Mouse (Mus musculus): Measurements from ENCODE around the gene Fbxw9.

DNA sequence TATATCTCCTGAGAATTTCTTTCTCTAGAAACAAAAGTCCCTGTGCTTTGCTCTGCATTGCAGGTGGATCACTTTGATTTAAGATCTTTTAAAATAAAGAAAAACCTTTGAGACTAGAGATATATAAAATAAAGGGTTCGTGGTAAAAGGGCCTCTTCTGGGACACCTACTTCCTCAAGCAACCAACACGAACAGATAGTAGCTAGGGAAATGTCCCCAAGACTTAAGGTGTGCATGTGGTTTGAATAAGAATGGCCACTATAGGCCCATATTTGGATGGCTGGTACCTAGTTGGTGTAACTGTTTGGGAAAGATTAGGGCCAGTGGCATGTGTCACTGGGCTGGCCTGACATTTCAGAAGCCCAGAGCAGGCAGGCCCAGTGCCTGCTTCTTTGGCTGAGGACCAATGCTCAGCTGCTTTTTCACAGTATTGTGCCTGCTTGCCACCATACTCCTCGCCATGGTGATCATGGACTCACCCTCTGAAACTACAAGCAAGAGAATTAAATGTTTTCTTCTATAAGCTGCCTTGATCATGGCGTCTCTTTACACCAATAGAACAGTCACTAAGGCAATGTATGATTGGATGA lies 40.3 kb downstream of the Fbxw9 start:
- TF ChIP-seq ETS1 (conservative IDR thresholded peaks at IDR 0.05; ENCODE audit: low read depth, low read length) (no peak), NRF1 (IDR thresholded peaks at IDR 0.05; ENCODE audit: low read depth, low read length) (no peak), CTCF (conservative IDR thresholded peaks at IDR 0.05 in 1 of 2, IDR thresholded peaks at IDR 0.05 in 1 of 2; ENCODE audit: low read depth in 2 of 2, low read length in 2 of 2) (no peak), POLR2A (IDR thresholded peaks at IDR 0.05; ENCODE audit: low read depth, low read length) (no peak), SMC3 (IDR thresholded peaks at IDR 0.05; ENCODE audit: low read depth, low read length) (no peak), E2F4 (IDR thresholded peaks at IDR 0.05; ENCODE audit: insufficient replicate concordance, low read depth, low read length) (no peak), JUND (conservative IDR thresholded peaks at IDR 0.05; ENCODE audit: low read depth, low read length) (no peak), MXI1 (IDR thresholded peaks at IDR 0.05; ENCODE audit: low read depth, low read length) (no peak), PAX5 (IDR thresholded peaks at IDR 0.05; ENCODE audit: low read length) (no peak)

Data from CH12.LX (cell line).